Mouse (Mus musculus) adrenal gland (tissue): Measurements from ENCODE around the gene Prpf6.

Experiments used
- intact Hi-C: fragments of 180-260 bp; cut with DNase I; formaldehyde crosslinking; loops from one replicate; pipeline ENCODE4 v1.15.1; 2025

Prpf6 gene

GRCm38 (mm10) chr2:181653523-181653922 lies 61.9 kb downstream of the Prpf6 start:
- intact Hi-C loops = no loop called here

GRCm38 (mm10) chr2:181656734-181657133 lies 65.1 kb downstream of the Prpf6 start, which contains the start of gene Gm29797:
Gene Gm29797, plus strand, starts transcription at chr2:181657034.
- intact Hi-C loops = no loop called here

- intact Hi-C loops = no loop called here
Measured at GRCm38 (mm10) chr2:181657441-181657840, 65.8 kb downstream of the Prpf6 start.

GRCm38 (mm10) chr2:181658528-181658927 lies 66.9 kb downstream of the Prpf6 start:
- intact Hi-C loops = loop anchor here (2.0 kb wide), 1 partner anchor 20 kb away; no protein-coding TSS in a partner anchor

DNA sequence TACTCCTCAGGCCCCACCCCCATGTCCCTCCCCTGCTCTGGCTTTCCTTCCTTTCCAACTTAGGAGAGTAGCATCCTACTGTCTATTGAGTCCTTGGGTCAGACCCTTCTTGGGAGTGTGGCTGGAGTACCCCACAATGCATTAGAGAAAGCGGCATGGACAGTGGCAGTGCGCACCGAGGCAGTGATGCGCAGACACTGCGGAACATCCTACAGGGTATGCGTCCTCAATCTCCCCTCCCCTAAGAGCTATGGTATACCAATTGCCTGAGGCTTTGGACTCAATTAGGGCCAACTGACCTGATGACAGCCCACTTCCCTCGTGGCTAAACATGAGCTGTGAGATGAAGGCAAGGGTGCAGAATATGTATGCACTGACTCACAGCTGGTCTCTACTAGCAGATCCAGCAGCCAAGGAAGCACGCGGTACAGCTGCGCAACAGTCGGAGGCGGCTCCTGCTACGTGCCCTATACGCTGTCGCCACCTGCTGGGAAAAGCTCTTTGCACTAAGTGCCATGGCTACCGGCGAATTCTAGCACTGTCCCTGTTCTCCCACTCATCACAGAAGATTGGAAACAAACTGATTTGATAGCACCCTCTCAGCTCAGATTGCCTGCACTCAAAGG lies 67.4 kb downstream of the Prpf6 start:
- intact Hi-C loops = loop anchor here (2.0 kb wide), 1 partner anchor 20 kb away; no protein-coding TSS in a partner anchor

DNA sequence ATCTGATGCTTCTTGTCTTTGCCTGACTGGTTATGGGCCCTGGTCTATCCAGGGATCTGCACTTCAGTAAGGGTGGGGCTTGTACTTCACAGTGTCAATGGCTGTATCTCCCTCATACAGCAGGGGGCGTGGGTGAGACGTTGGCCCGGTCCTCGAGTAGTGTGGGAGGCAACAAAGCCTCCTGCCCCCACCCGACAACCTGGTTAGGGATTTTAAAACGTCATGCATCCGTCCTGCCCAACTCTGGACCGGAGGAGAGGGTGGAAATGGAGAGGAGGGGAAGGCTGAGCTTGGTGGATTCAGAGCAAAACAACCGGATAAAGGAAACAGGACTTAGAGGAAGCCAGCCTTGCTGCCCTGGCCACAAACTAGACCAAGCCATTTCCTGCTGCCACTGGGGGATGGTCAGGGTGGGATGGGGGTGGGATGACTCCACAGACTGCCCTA lies 68.0 kb downstream of the Prpf6 start:
- intact Hi-C loops = loop anchor here (2.0 kb wide), 1 partner anchor 19 kb away; no protein-coding TSS in a partner anchor

GRCm38 (mm10) chr2:181662620-181663297 lies 71.1 kb downstream of the Prpf6 start:
- intact Hi-C loops = no loop called here

GRCm38 (mm10) chr2:181663298-181663630 lies 71.6 kb downstream of the Prpf6 start:
- intact Hi-C loops = no loop called here

DNA sequence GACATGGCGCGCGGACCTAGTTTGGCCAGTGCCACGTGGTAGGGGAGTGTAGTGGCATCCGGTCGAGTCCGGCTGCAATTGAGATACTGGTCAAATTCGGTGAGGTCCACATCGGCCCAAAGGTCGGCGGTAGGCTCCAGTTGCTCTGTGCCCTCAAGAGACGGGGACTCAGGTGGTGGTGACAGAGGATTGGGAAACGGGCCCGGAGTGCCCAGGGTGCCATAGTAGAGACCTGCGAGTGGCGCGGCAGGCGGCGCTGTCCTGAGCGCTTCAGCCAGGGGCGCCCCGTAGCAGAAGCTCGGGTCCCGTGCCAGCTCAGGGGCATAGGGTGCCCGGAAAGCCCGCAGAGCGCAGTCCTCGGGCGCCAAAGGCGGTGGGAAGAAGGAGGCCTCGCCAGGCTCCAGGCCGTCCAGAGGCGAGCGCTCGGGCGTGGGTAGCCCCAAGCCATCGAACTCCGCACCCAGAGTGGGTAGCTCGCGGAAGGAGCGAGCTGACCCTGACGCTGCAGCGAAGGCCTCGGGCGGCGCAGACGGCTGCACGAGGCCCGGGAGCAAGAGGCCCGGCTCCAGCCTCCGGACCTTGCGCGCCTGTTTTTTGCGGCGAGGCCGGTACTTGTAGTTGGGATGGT lies 78.7 kb downstream of the Prpf6 start:
- intact Hi-C loops = no loop called here

DNA sequence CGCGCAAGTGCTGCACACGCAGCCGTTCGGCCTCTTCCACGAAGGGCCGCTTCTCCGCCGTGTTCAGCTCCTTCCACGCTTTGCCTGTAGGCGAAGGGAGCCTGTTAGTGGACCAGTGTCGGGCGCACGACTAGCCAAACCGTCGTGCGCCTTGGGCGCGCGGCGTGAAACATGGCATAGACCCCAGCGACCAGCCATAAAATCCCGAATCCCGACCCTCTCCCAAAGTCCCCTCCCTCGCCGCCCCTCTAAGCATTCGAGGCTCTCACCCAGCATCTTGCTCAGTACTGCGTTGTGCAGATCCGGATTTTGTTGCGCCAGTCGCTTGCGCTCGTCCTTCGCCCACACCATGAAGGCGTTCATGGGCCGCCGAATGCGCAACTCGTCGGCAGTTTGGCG lies 79.2 kb downstream of the Prpf6 start:
- intact Hi-C loops = no loop called here

GRCm38 (mm10) chr2:181671326-181671725 lies 79.7 kb downstream of the Prpf6 start, which contains the start of gene Sox18:
Gene Sox18, minus strand, starts transcription at chr2:181671640.
- intact Hi-C loops = no loop called here

DNA sequence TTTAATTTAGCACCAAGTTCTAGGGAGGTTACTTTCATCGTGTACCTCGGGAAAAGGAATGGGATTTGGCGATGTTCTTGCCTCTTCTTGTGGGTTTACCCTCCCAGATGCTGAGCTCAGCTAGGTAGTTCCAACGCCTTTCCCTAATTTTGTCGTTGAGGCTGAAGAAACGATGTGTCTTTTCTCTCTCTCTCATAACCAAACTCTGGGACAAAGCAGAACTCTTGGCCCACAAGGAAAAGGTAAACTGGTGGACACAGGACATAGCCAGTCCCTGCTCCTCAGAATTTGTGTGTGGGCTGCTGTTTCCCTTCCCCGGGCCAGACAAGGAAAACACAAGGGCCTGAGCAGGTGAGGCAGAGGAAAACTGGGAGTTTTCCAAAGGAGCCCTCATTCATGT lies 80.3 kb downstream of the Prpf6 start:
- intact Hi-C loops = no loop called here

DNA sequence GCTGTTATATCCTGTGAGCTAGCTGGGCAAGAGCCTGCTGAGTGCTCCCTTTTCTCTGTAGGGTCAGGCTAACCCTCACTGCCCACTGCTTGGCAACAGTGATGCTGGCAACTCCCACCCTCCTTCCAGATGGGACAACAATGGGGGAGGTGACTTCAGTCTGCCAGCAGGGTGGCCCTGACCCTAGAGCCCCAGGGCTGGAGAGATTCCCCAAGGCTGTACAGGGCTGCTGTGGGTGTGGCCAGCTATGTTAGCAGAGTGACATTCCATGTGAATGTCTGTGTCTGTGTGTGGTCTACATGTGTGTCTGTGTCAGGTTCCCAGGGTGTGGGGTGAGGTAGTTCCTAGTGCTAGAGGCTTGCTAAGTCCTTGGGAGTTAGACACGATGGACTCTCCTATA lies 81.8 kb downstream of the Prpf6 start:
- intact Hi-C loops = no loop called here

- intact Hi-C loops = loop anchor here (5.0 kb wide), 1 partner anchor 33 kb away; no protein-coding TSS in a partner anchor
Measured at GRCm38 (mm10) chr2:181674934-181675333, 83.3 kb downstream of the Prpf6 start.

GRCm38 (mm10) chr2:181675454-181675853 lies 83.8 kb downstream of the Prpf6 start:
- intact Hi-C loops = loop anchor here (5.0 kb wide), 1 partner anchor 33 kb away; no protein-coding TSS in a partner anchor

GRCm38 (mm10) chr2:181676424-181676823 lies 84.8 kb downstream of the Prpf6 start:
- intact Hi-C loops = loop anchor here (5.0 kb wide), 1 partner anchor 34 kb away; no protein-coding TSS in a partner anchor

- intact Hi-C loops = loop anchor here (5.0 kb wide), 1 partner anchor 35 kb away; no protein-coding TSS in a partner anchor
Measured at GRCm38 (mm10) chr2:181677096-181677754, 85.6 kb downstream of the Prpf6 start.

GRCm38 (mm10) chr2:181677755-181678098 lies 86.1 kb downstream of the Prpf6 start:
- intact Hi-C loops = loop anchor here (2.0 to 5.0 kb wide), 2 partner anchors 19 to 35 kb away; no protein-coding TSS in a partner anchor

DNA sequence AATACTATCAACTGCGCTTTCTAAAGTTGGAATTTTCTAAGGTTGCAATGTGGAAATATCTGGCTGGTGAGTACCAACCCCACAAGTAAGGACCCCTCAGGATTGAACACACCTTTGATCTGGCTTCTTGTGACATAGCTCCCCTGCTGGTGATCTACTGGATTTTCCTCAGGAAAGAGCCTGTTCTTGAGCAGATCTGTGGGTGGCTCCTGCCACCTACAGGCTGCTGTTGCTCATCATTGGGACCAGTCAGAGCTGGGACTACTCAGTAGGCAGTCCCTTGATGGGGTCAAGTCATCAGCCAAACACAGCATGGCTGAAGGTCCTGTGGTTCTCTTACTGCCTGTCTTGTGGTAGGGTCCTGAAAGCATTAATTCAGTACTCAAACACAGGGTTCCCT lies 87.1 kb downstream of the Prpf6 start:
- intact Hi-C loops = loop anchor here (2.0 to 5.0 kb wide), 2 partner anchors 20 to 36 kb away; no protein-coding TSS in a partner anchor

DNA sequence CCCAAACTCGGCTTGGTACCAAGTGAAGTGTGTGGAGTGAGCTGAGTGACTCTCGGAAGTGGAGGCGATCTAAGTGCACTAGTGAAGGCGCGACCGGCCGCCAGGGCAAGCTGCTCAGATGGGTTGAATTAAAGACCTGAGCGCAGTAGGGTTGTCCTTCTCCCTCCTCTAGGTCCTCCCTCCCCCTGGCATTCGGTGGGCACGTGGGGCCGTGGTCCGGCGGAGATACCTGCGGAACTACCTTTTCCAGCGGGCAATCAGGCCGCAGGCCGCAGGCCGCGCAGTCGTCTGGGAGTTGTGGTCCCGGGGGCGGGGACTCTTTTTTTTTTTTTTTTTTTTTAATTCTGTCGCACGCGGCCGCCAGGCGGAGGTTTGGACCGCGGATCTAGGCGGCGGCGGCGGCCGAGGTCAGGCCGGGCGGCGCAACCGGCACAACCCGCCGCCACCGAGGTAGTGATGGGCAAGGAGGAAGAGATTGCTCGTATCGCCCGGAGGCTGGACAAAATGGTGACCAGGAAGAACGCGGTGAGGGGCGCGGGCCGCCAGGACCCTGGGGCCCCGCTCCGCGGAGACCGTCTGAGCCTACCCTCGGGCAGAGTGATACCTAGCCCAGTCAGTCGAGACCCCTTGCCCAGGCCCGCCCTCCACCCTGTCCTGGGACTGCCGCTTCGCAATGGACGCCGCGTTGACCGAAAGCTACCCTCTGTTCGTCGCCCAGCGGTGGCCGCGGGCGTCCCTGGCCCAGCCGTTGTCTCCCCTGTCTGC lies 88.5 kb downstream of the Prpf6 start, which contains the start of gene Tcea2:
TSS of gene Tcea2 (plus strand) at position 360 of the 765 bp plus-strand sequence.
- intact Hi-C loops = loop anchor here (2.0 to 5.0 kb wide), 2 partner anchors 21 to 38 kb away; no protein-coding TSS in a partner anchor
